Comparison of ENCODE assay signal across 13 mouse cellular contexts in the genomic region with DNA sequence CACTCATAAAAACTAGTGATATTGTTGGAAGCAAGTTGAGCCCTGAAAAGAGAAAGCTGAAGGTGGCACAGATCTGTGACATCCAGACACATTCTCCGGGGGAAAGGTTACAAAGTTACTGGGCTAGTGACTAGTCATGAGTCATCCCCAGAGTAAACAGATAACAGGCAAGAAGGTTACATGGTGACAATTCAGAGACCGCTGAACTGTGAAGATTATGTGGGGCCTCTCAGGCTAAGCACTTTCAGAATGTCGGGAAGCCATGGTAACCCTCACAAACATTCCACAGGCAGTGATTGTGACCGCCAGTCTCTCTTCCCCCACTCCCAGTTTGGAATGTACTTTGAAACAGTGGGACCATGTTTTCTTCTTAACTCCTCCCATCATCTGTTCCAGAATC. TPM values are rescaled to one million over a fixed set of nuclear protein-coding genes. Genes with fewer than 3 reads are reported as not detected.
DNase-seq lines count a peak whose midpoint lies in the region; ATAC-seq and TF ChIP-seq lines count a peak whose summit lies in the region.
"Had no signal": no experiment of that assay in that cellular context is flagged by ENCODE, and none has a peak within 500 bp of the region (broad histone marks: within the 10 kb centered on the region; RNA-seq: fewer than 3 reads in every experiment).

No protein-coding gene starts in this region.

- DNase-seq in heart, adult 2 months = no peak
- peak; percentile 85 for DNase-seq in 416B (ENCODE audit: low read depth)
- DNase-seq in liver, embryonic 13.5 days = peak; percentile 70
- no peak for DNase-seq in gastrocnemius, adult 8-10 months (ENCODE audit: low spot score in 2 of 2)
- DNase-seq in gastrocnemius, postnatal 25 days = no peak
- DNase-seq: cerebellum, adult 8-10 months; right cerebral cortex, postnatal 14 days; thymus, adult 2 months had no signal

- no peak overlapping the region for H3K9ac ChIP-seq in heart, embryonic 13.5 days
- no peak overlapping the region for H3K9ac ChIP-seq in heart, adult 2 months (ENCODE audit: low read depth, low read length)
- peak overlapping the region; percentile 40 for H3K9ac ChIP-seq in liver, embryonic 13.5 days
- H3K9ac ChIP-seq in hindbrain, embryonic 12.5 days = no peak overlapping the region
- H3K9ac ChIP-seq: embryonic facial prominence, embryonic 15.5 days; limb, embryonic 13.5 days had no signal

- TF ChIP-seq POLR2A in heart, adult 2 months (IDR thresholded peaks at IDR 0.05; ENCODE audit: insufficient read depth, low read depth, low read length) = no peak

- H3K27ac ChIP-seq in heart, embryonic 13.5 days (replicated peaks) = peak overlapping the region; percentile 24; the same call in 1 of the 2 replicates
- no peak overlapping the region for H3K27ac ChIP-seq in heart, adult 2 months
- peak overlapping the region; percentile 90 for H3K27ac ChIP-seq in liver, embryonic 13.5 days
- H3K27ac ChIP-seq in hindbrain, embryonic 12.5 days = no peak overlapping the region
- H3K27ac ChIP-seq: embryonic facial prominence, embryonic 15.5 days; limb, embryonic 13.5 days had no signal

- H3K79me2 ChIP-seq in heart, adult 2 months (replicated peaks; ENCODE audit: control insufficient read depth, insufficient read depth, low read length) = no peaks in the 10 kb centered on the region

- H3K9me3 ChIP-seq in heart, embryonic 13.5 days = no peaks in the 10 kb centered on the region
- no peaks in the 10 kb centered on the region for H3K9me3 ChIP-seq in erythroblast, embryonic 14.5 days (ENCODE audit: control insufficient read depth, low read length)
- H3K9me3 ChIP-seq in liver, embryonic 13.5 days (replicated peaks) = no peaks in the 10 kb centered on the region
- H3K9me3 ChIP-seq in hindbrain, embryonic 12.5 days (replicated peaks) = no peaks in the 10 kb centered on the region
- H3K9me3 ChIP-seq: embryonic facial prominence, embryonic 15.5 days; limb, embryonic 13.5 days had no signal

- no peak for TF ChIP-seq EP300 in heart, adult 2 months (IDR thresholded peaks at IDR 0.05; ENCODE audit: insufficient read depth, low read depth, low read length)

- intact Hi-C loops in heart, adult 2 months (cut with DNase I) = no loop called here

- TF ChIP-seq CTCF in heart, adult 2 months (IDR thresholded peaks at IDR 0.05) = no peak

- no peak overlapping the region for H3K4me3 ChIP-seq in heart, embryonic 13.5 days
- H3K4me3 ChIP-seq in heart, adult 2 months = no peak overlapping the region
- peak overlapping the region; percentile 36 for H3K4me3 ChIP-seq in erythroblast, embryonic 14.5 days (replicated peaks)
- no peak overlapping the region for H3K4me3 ChIP-seq in liver, embryonic 13.5 days (replicated peaks)
- no peak overlapping the region for H3K4me3 ChIP-seq in hindbrain, embryonic 12.5 days
- H3K4me3 ChIP-seq: embryonic facial prominence, embryonic 15.5 days; limb, embryonic 13.5 days had no signal

- peak; percentile 68; the same call in 1 of the 2 replicates for ATAC-seq in heart, embryonic 13.5 days (ENCODE audit: extremely low read depth, insufficient number of reproducible peaks, low FRiP score, low TSS enrichment)
- peak; percentile 96 for ATAC-seq in liver, embryonic 13.5 days (ENCODE audit: low read depth)
- ATAC-seq in hindbrain, embryonic 12.5 days (ENCODE audit: low FRiP score) = no peak

- H3K36me3 ChIP-seq in heart, embryonic 13.5 days = no peaks in the 10 kb centered on the region
- H3K36me3 ChIP-seq in heart, adult 2 months (ENCODE audit: control insufficient read depth, insufficient read depth, low read length) = no peaks in the 10 kb centered on the region
- no peaks in the 10 kb centered on the region; the same call in 1 of the 2 replicates for H3K36me3 ChIP-seq in erythroblast, embryonic 14.5 days (ENCODE audit: control insufficient read depth)
- no peaks in the 10 kb centered on the region for H3K36me3 ChIP-seq in liver, embryonic 13.5 days
- H3K36me3 ChIP-seq in hindbrain, embryonic 12.5 days = no peaks in the 10 kb centered on the region
- H3K36me3 ChIP-seq: embryonic facial prominence, embryonic 15.5 days; limb, embryonic 13.5 days had no signal

- no peaks in the 10 kb centered on the region for H3K27me3 ChIP-seq in heart, embryonic 13.5 days (replicated peaks)
- no peaks in the 10 kb centered on the region for H3K27me3 ChIP-seq in heart, adult 2 months (ENCODE audit: control insufficient read depth, insufficient read depth, low read length)
- H3K27me3 ChIP-seq in erythroblast, embryonic 14.5 days (ENCODE audit: control insufficient read depth) = no peaks in the 10 kb centered on the region
- H3K27me3 ChIP-seq in liver, embryonic 13.5 days = no peaks in the 10 kb centered on the region
- no peaks in the 10 kb centered on the region for H3K27me3 ChIP-seq in hindbrain, embryonic 12.5 days
- H3K27me3 ChIP-seq: embryonic facial prominence, embryonic 15.5 days; limb, embryonic 13.5 days had no signal

- WGBS in heart, embryonic 13.5 days = 6% methylated on average over 4 of the region's 4 CpGs
- WGBS in heart, adult 2 months = 22% methylated on average over 4 of the region's 4 CpGs
- WGBS in liver, embryonic 13.5 days (ENCODE audit: insufficient replicate concordance) = 13% methylated on average over 4 of the region's 4 CpGs
- 51% methylated on average over 4 of the region's 4 CpGs for WGBS in hindbrain, embryonic 12.5 days

- peak overlapping the region; percentile 14; the same call in 1 of the 2 replicates for H3K4me2 ChIP-seq in heart, embryonic 13.5 days
- H3K4me2 ChIP-seq in liver, embryonic 13.5 days = peak overlapping the region; percentile 50
- no peak overlapping the region for H3K4me2 ChIP-seq in hindbrain, embryonic 12.5 days (replicated peaks)
- H3K4me2 ChIP-seq: embryonic facial prominence, embryonic 15.5 days; limb, embryonic 13.5 days had no signal

- peaks cover 46% of the 10 kb centered on the region for H3K4me1 ChIP-seq in heart, embryonic 13.5 days
- H3K4me1 ChIP-seq in heart, adult 2 months (ENCODE audit: control insufficient read depth, insufficient read depth, low read length) = no peaks in the 10 kb centered on the region
- H3K4me1 ChIP-seq in erythroblast, embryonic 14.5 days (ENCODE audit: control insufficient read depth) = peaks cover 87% of the 10 kb centered on the region
- H3K4me1 ChIP-seq in liver, embryonic 13.5 days (replicated peaks) = peaks cover 70% of the 10 kb centered on the region
- H3K4me1 ChIP-seq in hindbrain, embryonic 12.5 days = no peaks in the 10 kb centered on the region
- H3K4me1 ChIP-seq: embryonic facial prominence, embryonic 15.5 days; limb, embryonic 13.5 days had no signal

RNA-seq across cellular contexts. Expression of a gene that starts 36.1 kb away (rescaled TPM):
- polyA plus RNA-seq in heart, embryonic 13.5 days (2015; fragmentation: Nextera tagmentation; extraction: Ambion mirVana) = 12.2 and 13.6 TPM in 2 replicates
- under 1 TPM; 0.60 to 0.64 TPM for total RNA-seq in heart, adult 2 months (2021)
- polyA plus RNA-seq in heart, adult 2 months (2012; rRNA removed) = 0.96 and 1.7 TPM in 2 replicates
- polyA plus RNA-seq in erythroblast, embryonic 14.5 days (2012) = 0.07 and 0.15 TPM in 2 replicates
- 1.3 and 1.4 TPM in 2 replicates for polyA plus RNA-seq in liver, embryonic 13.5 days (2015; fragmentation: Nextera tagmentation; extraction: Ambion mirVana)
- 59.0 and 59.8 TPM in 2 replicates for polyA plus RNA-seq in hindbrain, embryonic 12.5 days (2016; fragmentation: Nextera tagmentation; extraction: Ambion mirVana)
- total RNA-seq in gastrocnemius, adult 8-10 months (2022) = under 1 TPM in 2 of 4 experiments, not detected in 2; 0.34 to 0.39 TPM
- under 1 TPM; 0.64 to 0.94 TPM for total RNA-seq in gastrocnemius, postnatal 25 days (2021)

Comparison
In these comparisons a context has a peak if more than half of its experiments do, and no peak if none do; other contexts are left out.
1. H3K27ac ChIP-seq: peak in heart, embryonic 13.5 days (single experiment) and liver, embryonic 13.5 days (single experiment); none in heart, adult 2 months (single experiment) and hindbrain, embryonic 12.5 days (single experiment).
2. DNase-seq: peak in 416B (single experiment) and liver, embryonic 13.5 days (single experiment); none in heart, adult 2 months (0 of 2), gastrocnemius, adult 8-10 months (0 of 2) and gastrocnemius, postnatal 25 days (single experiment).